Mouse (Mus musculus): ENCODE measurements at regions not wholly inside any gene's neighbourhood (a gene's known extent, or its start where the extent isn't known, plus 50 kb on each side); places are given as distances from the start of the nearest gene placed in this dataset.

DNA sequence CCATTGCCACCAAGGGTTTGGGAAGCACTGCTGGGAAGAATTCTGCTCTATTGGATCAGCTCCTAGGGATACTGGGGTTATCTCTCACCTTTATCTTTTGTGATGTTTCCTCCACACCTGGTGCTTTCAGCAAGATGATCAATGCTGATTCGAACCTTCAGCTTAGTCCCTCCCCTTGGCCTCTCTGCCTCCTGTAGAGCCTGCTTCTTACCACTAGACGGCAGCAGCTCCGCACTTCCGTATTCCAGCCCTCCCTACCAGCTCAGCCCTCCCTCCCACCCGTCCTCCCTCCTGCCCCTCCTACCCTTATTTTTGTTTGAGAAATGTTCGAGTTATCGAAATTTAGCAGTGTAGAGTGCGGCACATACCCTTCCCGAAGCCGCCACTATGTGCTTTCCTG lies 55.5 kb upstream of the Itga11 start:
- H3K27me3 ChIP-seq = no peaks in the 10 kb centered on the region
- 60% methylated on average over 10 of the region's 10 CpGs for WGBS
- no peak overlapping the region for H3K27ac ChIP-seq
- H3K4me1 ChIP-seq = peaks cover 1% of the 10 kb centered on the region; the same call in 1 of the 2 replicates
- H3K9me3 ChIP-seq = no peaks in the 10 kb centered on the region
- H3K9ac ChIP-seq = no peak overlapping the region
- H3K4me3 ChIP-seq = no peak overlapping the region
- H3K36me3 ChIP-seq = no peaks in the 10 kb centered on the region
- no peak overlapping the region for H3K4me2 ChIP-seq
- no peak for ATAC-seq (ENCODE audit: insufficient number of reproducible peaks, low FRiP score, low TSS enrichment, low read depth)

DNA sequence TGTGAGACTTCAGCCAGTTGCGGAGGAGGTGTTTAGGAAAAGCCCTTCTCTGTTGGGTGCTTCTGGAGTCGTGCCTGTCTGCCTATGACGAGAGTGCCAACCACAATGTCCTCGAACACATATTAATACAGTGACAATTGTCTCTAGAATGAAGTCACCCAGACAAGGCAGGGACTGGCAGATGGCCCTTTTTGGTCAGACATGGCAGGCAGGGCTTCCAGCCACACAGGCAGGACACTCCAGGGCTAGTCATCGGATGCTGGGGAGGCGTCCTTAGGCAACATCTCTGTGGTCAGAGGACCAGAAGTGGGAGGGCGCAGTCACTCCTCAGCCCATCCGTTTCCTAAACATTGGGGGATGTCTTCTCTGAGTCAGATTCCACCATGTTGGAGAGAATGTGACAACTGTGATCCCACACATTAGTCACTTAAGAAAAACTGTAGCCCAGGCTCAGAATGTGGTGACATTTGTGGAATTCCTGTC lies 53.0 kb upstream of the Itga11 start:
- Histone ChIP-seq H3K9me3 (no peaks in the 10 kb centered on the region), H3K4me3 (no peak overlapping the region), H3K27ac (no peak overlapping the region), H3K4me1 (peaks cover 12% of the 10 kb centered on the region; the same call in 1 of the 2 replicates), H3K9ac (no peak overlapping the region), H3K4me2 (no peak overlapping the region), H3K27me3 (no peaks in the 10 kb centered on the region), H3K36me3 (no peaks in the 10 kb centered on the region)
- no peak for ATAC-seq (ENCODE audit: insufficient number of reproducible peaks, low FRiP score, low TSS enrichment, low read depth)
- 81% methylated on average over 8 of the region's 8 CpGs for WGBS

DNA sequence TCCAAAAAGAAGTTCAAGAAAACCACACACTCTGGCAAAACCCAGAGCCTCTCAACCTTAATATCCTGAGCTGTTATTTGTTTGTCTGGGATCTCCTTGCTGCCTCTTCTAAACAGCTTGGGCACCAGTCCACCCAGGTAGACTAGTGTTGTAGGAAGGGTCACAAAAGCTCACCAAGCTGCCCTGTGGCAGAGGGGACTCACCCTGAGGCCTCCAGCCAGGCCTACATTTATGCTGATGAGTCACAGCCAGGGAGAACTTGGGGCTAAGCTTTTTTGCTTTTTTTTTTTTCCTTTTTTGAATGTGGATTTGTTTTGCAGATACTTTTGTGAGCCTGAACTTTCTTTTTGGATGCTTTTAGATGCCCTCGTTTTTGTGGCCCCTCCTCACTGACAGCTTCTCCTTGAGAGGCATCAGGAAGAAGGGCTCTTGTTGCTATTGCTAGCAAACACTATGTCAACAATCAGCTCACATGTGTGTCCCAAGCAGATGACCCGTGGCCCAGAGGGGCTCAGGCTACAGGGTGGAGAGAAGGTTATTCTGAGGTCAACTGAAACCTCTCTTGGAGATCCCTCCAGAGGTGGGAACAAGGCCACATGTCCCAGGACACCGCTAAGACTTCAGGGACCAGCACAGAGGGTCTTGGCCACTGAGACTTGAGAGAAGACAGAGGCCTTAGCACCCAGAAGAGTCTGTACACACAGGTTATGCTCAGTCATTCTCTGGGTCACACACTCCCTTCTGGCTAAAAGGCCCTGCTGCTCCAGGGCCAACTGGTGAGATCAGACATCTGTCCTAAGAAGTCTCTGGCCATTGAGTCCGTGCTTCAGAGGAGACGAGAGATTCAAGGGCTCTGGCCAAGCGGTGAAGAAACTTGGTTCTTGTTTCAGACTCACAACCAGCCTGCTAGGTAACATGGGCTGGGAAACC lies 50.3 kb upstream of the Itga11 start:
- no peak overlapping the region for H3K4me3 ChIP-seq
- 64% methylated on average over 6 of the region's 6 CpGs for WGBS
- no peaks in the 10 kb centered on the region for H3K27me3 ChIP-seq
- no peak overlapping the region for H3K4me2 ChIP-seq
- H3K27ac ChIP-seq = no peak overlapping the region
- no peak for ATAC-seq (ENCODE audit: insufficient number of reproducible peaks, low FRiP score, low TSS enrichment, low read depth)
- H3K36me3 ChIP-seq = no peaks in the 10 kb centered on the region
- H3K9ac ChIP-seq = no peak overlapping the region
- H3K9me3 ChIP-seq = no peaks in the 10 kb centered on the region
- peaks cover 23% of the 10 kb centered on the region; the same call in 1 of the 2 replicates for H3K4me1 ChIP-seq
